Mouse (Mus musculus) forebrain, embryonic 10.5 days (tissue): ENCODE results near the gene Col1a2. TPM values are rescaled to one million over a fixed set of nuclear protein-coding genes. Genes with fewer than 3 reads are reported as not detected.

Experiments used
- DNase-seq: peaks from one replicate; pipeline ENCODE4 v3.0.0-alpha.2; 2017; ENCODE audit warnings: low spot score; ENCODE audit errors: extremely low spot score
- H3K27ac ChIP-seq: fragments of 300-500 bp; sonication (generic); 2 replicates; pipeline ENCODE4 v1.5.1; 2016; ENCODE audit warnings: mild to moderate bottlenecking
- H3K27me3 ChIP-seq: fragments of 300-500 bp; sonication (generic); 2 replicates; pipeline ENCODE4 v1.6.1; 2016; ENCODE audit warnings: mild to moderate bottlenecking; ENCODE audit not compliant: poor library complexity, severe bottlenecking
- H3K36me3 ChIP-seq: fragments of 300-500 bp; sonication (generic); replicated peaks from 2 replicates; pipeline ENCODE4 v1.6.1; 2016; ENCODE audit warnings: mild to moderate bottlenecking, moderate library complexity
- H3K4me1 ChIP-seq: fragments of 300-500 bp; sonication (generic); 2 replicates; pipeline ENCODE4 v1.6.1; 2016
- H3K4me3 ChIP-seq: fragments of 300-500 bp; sonication (generic); 2 replicates; pipeline ENCODE4 v1.5.1; 2016; ENCODE audit warnings: mild to moderate bottlenecking, moderate library complexity
- H3K9me3 ChIP-seq: fragments of 300-500 bp; sonication (generic); 2 replicates; pipeline ENCODE4 v1.6.1; 2016; ENCODE audit warnings: mild to moderate bottlenecking, moderate library complexity
- WGBS: fragments of 180-500 bp; shearing (Covaris S2); methylation state at CpG from one replicate; pipeline ENCODE4 v1.1.7; 2016; 5-methylcytosine and 5-hydroxymethylcytosine counted together
- polyA plus RNA-seq: library from polyadenylated mRNA; unstranded; fragments of >200 nt; fragmentation: Nextera tagmentation; extraction: Ambion mirVana; gene quantifications from 2 replicates; pipeline ENCODE4 v1.2.1, GENCODE M21; 2016

Col1a2 gene
- polyA plus RNA-seq, 1 experiment from 2014 or later: 97.1 TPM

- H3K27ac ChIP-seq: no peak overlapping the region
Observed at GRCm38 (mm10) chr6:4496428-4496827, 8.2 kb upstream of the Col1a2 start.

GRCm38 (mm10) chr6:4503106-4503505 lies 1.5 kb upstream of the Col1a2 start:
- peaks cover 29% of the 10 kb centered on the region for H3K4me1 ChIP-seq
- H3K27ac ChIP-seq: 0 out of 2 replicates have a peak overlapping the region, but pooled peaks have one; percentile 21
- H3K27me3 ChIP-seq: peaks cover 49% of the 10 kb centered on the region
- DNase-seq: no peak
- H3K36me3 ChIP-seq: no peaks in the 10 kb centered on the region
- H3K4me3 ChIP-seq: no peak overlapping the region
- 0% methylated on average over 1 of the region's 1 CpGs for WGBS
- no peaks in the 10 kb centered on the region for H3K9me3 ChIP-seq

More at GRCm38 (mm10) chr6:4496428-4496827, 8.2 kb upstream of the Col1a2 start:
- Histone ChIP-seq H3K4me1 (no peaks in the 10 kb centered on the region), H3K4me3 (no peak overlapping the region), H3K36me3 (no peaks in the 10 kb centered on the region), H3K27me3 (no peaks in the 10 kb centered on the region), H3K9me3 (no peaks in the 10 kb centered on the region)
- WGBS: 74% methylated on average over 1 of the region's 1 CpGs
- DNase-seq: no peak

DNA sequence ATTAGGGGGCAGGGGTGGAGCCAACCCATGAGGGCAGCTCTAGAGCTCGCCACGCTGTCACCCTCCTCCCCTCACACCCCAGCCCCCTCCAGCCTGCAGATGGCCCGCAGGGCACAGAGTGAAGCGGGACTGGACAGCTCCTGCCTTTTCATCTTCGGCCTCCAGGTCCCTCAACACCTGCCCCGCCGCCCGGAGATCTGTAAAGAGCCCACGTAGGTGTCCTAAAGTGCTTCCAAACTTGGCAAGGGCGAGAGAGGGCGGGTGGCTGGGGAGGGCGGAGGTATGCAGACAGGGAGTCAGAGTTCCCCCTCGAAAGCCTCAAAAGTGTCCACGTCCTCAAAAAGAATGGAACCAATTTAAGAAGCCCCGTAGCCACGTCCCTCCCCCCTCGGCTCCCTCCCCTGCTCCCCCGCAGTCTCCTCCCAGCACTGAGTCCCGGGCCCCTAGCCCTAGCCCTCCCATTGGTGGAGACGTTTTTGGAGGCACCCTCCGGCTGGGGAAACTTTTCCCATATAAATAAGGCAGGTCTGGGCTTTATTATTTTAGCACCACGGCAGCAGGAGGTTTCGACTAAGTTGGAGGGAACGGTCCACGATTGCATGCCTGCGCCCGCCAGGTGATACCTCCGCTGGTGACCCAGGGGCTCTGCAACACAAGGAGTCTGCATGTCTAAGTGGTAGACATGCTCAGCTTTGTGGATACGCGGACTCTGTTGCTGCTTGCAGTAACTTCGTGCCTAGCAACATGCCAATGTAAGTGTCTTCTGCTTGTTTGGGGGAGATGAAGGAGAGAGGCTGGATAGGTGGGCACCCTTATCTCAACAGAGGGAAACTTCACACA lies 764 bp downstream of the Col1a2 start:
- Histone ChIP-seq H3K4me3 (peak overlapping the region; percentile 57), H3K27ac (peak overlapping the region; percentile 79), H3K9me3 (no peaks in the 10 kb centered on the region), H3K27me3 (peaks cover 49% of the 10 kb centered on the region), H3K4me1 (peaks cover 29% of the 10 kb centered on the region), H3K36me3 (no peaks in the 10 kb centered on the region; the same call in 1 of the 2 replicates)
- under 1% methylated on average over 31 of the region's 31 CpGs for WGBS
- peak; percentile 69 for DNase-seq

GRCm38 (mm10) chr6:4506106-4506505 lies 1.5 kb downstream of the Col1a2 start:
- peaks cover 49% of the 10 kb centered on the region for H3K27me3 ChIP-seq
- H3K9me3 ChIP-seq: no peaks in the 10 kb centered on the region
- peak overlapping the region; percentile 57 for H3K4me3 ChIP-seq
- peaks cover 29% of the 10 kb centered on the region for H3K4me1 ChIP-seq
- H3K27ac ChIP-seq: peak overlapping the region; percentile 79
- DNase-seq: peak; percentile 38
- H3K36me3 ChIP-seq: no peaks in the 10 kb centered on the region; the same call in 1 of the 2 replicates
- 3% methylated on average over 11 of the region's 11 CpGs for WGBS

- Histone ChIP-seq H3K27me3 (peaks cover 49% of the 10 kb centered on the region), H3K27ac (no peak overlapping the region), H3K36me3 (no peaks in the 10 kb centered on the region; the same call in 1 of the 2 replicates), H3K4me3 (peak overlapping the region; percentile 57), H3K4me1 (peaks cover 29% of the 10 kb centered on the region), H3K9me3 (no peaks in the 10 kb centered on the region)
- no peak for DNase-seq
- 72% methylated on average over 5 of the region's 5 CpGs for WGBS
Observed at GRCm38 (mm10) chr6:4506791-4507190, 2.2 kb downstream of the Col1a2 start.

DNA sequence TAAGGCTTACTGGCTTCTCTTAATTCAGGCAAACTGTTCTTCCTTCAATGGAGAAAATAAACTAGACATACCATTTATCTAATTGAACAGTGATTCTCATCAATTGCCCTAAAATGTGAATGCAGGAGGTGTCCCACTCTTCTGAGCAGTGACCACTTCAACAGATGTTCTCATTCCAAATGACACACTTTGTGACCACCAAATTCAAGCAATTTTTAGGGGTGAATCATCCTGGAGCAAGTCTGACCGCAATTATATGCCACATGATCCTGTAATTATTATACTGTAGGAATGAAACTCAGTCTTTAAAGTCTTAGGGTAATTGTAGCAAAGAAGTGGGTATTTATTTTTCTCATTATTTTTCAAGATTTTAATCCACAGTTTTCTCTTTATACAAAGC lies 2.7 kb downstream of the Col1a2 start:
- Histone ChIP-seq H3K27ac (no peak overlapping the region), H3K9me3 (no peaks in the 10 kb centered on the region), H3K27me3 (peaks cover 45% of the 10 kb centered on the region), H3K36me3 (no peaks in the 10 kb centered on the region; the same call in 1 of the 2 replicates), H3K4me3 (no peak overlapping the region), H3K4me1 (peaks cover 29% of the 10 kb centered on the region)
- DNase-seq: no peak
- 89% methylated on average over 1 of the region's 1 CpGs for WGBS

- no peak for DNase-seq
Observed at GRCm38 (mm10) chr6:4508279-4508678, 3.7 kb downstream of the Col1a2 start.

DNA sequence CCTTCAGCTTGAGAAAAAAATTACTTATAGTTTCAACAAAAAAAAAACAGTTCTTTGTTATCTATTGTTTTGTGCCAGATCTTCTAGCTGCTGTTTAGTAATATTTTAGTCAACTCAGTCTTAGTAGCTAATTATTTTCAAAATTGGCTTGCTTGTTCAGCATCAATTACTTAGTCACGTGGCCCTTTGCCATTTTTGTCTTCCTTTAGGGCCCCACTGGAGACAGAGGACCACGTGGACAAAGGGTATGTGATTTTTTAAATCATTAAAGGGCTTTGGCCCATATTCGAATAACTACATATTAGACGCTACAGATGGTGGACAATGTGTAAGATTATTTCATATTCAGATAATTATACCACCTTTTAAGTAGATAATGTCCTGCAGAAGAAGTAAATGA lies 4.8 kb downstream of the Col1a2 start:
- peaks cover 24% of the 10 kb centered on the region for H3K27me3 ChIP-seq
- H3K27ac ChIP-seq: no peak overlapping the region
- no peaks in the 10 kb centered on the region for H3K9me3 ChIP-seq
- H3K4me3 ChIP-seq: no peak overlapping the region
- 80% methylated on average over 4 of the region's 4 CpGs for WGBS
- DNase-seq: no peak
- H3K4me1 ChIP-seq: peaks cover 21% of the 10 kb centered on the region
- no peaks in the 10 kb centered on the region; the same call in 1 of the 2 replicates for H3K36me3 ChIP-seq

More at GRCm38 (mm10) chr6:4508279-4508678, 3.7 kb downstream of the Col1a2 start:
- Histone ChIP-seq H3K4me3 (no peak overlapping the region), H3K27ac (no peak overlapping the region), H3K4me1 (peaks cover 24% of the 10 kb centered on the region), H3K36me3 (no peaks in the 10 kb centered on the region; the same call in 1 of the 2 replicates), H3K9me3 (no peaks in the 10 kb centered on the region), H3K27me3 (peaks cover 35% of the 10 kb centered on the region)
- WGBS: 85% methylated on average over 4 of the region's 4 CpGs

- Histone ChIP-seq H3K27ac (no peak overlapping the region), H3K4me3 (no peak overlapping the region), H3K4me1 (no peaks in the 10 kb centered on the region), H3K27me3 (no peaks in the 10 kb centered on the region), H3K9me3 (no peaks in the 10 kb centered on the region), H3K36me3 (peaks cover 16% of the 10 kb centered on the region)
- WGBS: 97% methylated on average over 2 of the region's 2 CpGs
- DNase-seq: no peak
Observed at GRCm38 (mm10) chr6:4514671-4515070, 10.1 kb downstream of the Col1a2 start.

DNA sequence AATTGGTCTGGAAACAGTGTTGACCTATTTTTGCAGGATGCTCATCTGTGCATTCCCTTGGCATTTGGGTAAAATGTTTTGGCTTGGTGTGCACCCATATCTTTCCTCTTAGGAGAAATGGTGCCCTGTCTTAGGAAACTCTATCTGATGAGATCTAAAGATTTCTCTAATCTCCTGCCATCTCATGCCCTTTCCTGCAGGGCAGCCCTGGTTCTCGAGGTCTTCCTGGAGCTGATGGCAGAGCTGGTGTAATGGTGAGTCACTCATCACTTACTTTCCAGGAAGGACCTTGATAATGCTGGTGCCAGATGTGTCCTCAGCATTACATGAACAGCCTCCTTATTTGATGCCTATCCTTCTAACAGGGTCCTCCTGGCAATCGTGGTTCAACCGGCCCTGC lies 16.4 kb downstream of the Col1a2 start:
- Histone ChIP-seq H3K27me3 (no peaks in the 10 kb centered on the region), H3K4me3 (no peak overlapping the region), H3K27ac (no peak overlapping the region), H3K9me3 (no peaks in the 10 kb centered on the region), H3K4me1 (no peaks in the 10 kb centered on the region), H3K36me3 (peaks cover 38% of the 10 kb centered on the region)
- WGBS: 86% methylated on average over 3 of the region's 3 CpGs
- DNase-seq: no peak

DNA sequence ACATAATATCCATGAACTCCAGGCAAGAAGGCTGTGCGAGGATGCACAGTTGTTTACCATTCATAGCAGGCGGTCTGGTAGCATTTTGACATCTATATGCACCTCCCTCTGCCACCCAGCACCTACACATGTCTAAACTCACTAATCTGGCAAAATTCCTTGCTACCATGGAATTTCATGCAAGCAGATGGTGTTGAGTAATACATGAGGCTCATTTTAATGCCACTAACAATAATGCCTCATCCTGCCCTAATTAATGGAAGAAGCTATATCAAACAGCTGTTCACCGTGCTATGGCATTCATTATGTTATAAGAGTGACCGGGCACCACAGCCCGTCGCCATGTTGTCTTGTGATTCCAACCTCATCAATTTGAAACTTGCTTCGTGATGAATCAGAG lies 23.8 kb downstream of the Col1a2 start:
- Histone ChIP-seq H3K4me3 (no peak overlapping the region), H3K27me3 (no peaks in the 10 kb centered on the region), H3K4me1 (peaks cover under 1% of the 10 kb centered on the region; the same call in 1 of the 2 replicates), H3K36me3 (peaks cover 39% of the 10 kb centered on the region), H3K27ac (no peak overlapping the region), H3K9me3 (no peaks in the 10 kb centered on the region)
- 94% methylated on average over 7 of the region's 7 CpGs for WGBS
- DNase-seq: no peak

DNA sequence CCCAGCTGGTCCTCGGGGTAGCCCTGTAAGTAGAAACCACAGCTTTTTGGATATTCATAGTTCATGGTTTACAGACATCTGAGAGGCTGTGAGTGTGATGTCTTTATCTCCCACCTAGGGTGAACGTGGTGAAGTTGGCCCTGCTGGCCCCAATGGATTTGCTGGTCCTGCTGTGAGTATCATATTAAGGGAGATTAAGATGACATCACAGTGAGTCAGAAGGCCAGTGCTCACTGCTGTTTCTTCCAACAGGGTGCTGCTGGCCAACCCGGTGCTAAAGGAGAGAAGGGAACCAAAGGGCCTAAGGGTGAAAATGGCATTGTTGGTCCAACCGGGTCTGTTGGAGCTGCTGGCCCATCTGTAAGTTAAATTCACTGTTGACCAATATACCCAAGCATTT lies 26.4 kb downstream of the Col1a2 start:
- Histone ChIP-seq H3K4me1 (peaks cover 6% of the 10 kb centered on the region; the same call in 1 of the 2 replicates), H3K4me3 (no peak overlapping the region), H3K36me3 (peaks cover 54% of the 10 kb centered on the region), H3K9me3 (no peaks in the 10 kb centered on the region), H3K27ac (no peak overlapping the region), H3K27me3 (no peaks in the 10 kb centered on the region)
- DNase-seq: no peak
- WGBS: 90% methylated on average over 4 of the region's 4 CpGs

DNA sequence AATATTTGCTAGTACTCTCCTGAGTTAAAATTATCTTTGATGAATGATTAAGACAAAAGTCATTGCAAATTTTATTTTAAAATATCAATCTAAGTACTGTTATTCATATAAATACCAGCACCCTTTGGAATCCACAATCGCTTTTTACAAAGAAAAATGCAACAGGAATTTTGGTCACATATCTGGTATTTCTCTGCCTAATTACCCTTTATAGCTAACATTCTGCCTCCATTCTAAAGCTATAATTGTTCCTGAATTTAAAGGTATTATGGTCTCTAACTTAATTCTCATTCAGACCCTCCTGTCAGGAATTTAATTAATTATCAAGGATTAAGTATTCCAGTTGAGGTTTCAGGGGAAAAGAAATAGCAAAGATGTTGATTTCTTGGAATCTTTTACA lies 28.3 kb downstream of the Col1a2 start:
- WGBS: 83% methylated on average over 1 of the region's 1 CpGs
- Histone ChIP-seq H3K4me1 (peaks cover 6% of the 10 kb centered on the region; the same call in 1 of the 2 replicates), H3K27ac (no peak overlapping the region), H3K4me3 (no peak overlapping the region), H3K27me3 (no peaks in the 10 kb centered on the region), H3K9me3 (no peaks in the 10 kb centered on the region), H3K36me3 (peaks cover 66% of the 10 kb centered on the region)
- DNase-seq: no peak
